Mouse (Mus musculus) cerebellum, adult 8-10 months (tissue): ENCODE measurements at regions not wholly inside any gene's neighbourhood (a gene's known extent, or its start where the extent isn't known, plus 50 kb on each side); places are given as distances from the start of the nearest gene placed in this dataset.

ENCODE experiments used
- DNase-seq: peaks from one replicate; pipeline ENCODE4 v3.0.0; 2022

DNA sequence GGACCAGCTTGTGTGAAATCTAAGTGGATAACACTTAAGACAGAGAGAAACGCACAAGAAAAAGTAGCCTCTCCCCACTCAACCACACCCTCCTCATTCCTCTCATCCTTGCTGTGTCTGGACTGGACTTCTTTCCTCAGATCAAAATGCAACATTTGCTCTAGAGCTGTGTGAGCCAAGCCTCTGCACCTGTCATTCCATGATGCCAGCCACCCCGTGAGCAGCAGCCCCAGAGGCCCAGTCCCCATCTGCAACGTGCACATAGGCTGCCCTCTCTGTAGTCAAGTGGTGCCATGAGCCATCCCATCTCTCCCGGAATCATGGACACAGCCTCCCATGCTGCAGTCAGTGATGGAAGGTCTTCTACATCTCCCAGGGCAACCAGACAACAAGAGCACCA lies 55.1 kb upstream of the Gpc1 start:
- no peak for DNase-seq

DNA sequence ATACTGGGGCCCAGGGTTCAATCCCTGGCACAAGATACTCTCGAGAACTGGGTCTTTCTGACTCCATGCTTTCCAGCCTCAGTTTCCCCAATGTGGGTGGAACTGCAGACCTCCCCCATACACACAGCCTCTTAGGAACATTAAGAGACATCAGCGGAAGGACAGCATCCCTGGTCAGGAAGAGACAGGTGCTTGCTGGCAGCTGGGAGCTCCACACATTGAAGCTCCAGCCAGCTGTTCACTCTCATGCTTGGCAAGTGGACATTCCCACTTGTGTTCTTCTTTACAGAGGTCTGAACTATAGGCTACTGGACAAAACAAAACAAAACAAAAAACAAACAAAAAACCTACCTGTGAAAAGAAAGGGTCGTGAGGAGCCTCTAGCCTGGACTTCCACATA lies 55.5 kb upstream of the Gpc1 start:
- no peak for DNase-seq

- no peak for DNase-seq
Observed at GRCm38 (mm10) chr1:92774743-92775692, 56.4 kb upstream of the Gpc1 start.

DNA sequence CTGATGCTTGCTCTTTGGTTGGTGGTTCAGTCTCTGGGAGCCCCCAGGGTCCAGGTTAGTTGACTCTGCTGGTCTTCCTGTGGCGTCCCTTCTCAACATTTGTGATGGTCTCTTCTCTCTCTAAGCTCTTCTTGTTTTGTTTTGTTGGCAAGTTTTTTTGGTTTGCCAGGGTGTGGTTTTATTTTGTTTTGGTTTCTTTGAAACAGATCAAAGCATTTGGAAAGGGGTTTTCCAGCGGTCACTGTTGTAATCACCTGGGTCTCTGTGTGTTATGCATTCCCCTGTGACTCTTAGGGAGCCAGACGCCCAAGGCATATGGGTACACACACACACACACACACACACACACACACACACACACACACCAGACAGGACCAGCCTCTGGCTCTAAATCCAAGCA lies 57.4 kb upstream of the Gpc1 start:
- DNase-seq = no peak

DNA sequence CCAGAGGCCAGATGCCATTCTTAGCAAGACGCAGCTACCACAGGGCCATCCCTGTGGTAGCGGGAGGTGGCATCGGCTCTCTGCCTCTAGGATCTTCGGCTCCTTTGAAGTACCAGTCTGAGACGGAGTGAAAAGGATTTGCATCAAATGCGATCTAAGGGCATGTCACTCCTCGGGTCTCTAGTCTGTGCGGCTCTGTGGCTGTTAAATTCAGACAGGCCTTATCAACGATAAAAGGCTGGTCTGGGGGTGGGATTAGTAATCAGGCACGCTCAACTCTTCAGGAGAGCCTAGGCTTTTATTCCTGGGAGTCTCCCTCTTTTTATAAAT lies 58.7 kb upstream of the Gpc1 start:
- DNase-seq = no peak

- DNase-seq = no peak
Observed at GRCm38 (mm10) chr1:92772101-92772783, 59.2 kb upstream of the Gpc1 start.

- DNase-seq = no peak
Observed at GRCm38 (mm10) chr1:92769696-92770095, 61.7 kb upstream of the Gpc1 start.

DNA sequence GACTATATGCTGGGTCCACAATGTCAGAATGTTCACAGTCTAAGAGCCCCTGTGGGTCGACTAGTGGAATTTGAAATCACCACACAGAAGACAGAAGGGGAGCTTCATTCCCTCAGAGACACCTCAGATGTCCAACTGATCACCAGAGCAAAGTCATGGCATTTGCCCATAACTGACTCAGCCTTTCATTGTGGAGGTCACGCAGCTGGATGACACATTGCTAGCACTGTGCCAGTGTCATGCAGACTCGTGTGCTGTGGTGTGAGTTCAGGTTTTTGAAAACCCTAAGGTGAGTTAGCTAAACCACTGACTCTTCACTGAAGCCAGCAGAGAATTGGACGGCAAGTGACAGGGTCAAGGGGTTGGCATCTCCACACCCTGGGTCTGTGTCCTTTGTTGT lies 62.3 kb upstream of the Gpc1 start:
- no peak for DNase-seq

GRCm38 (mm10) chr1:92766496-92766895 lies 64.9 kb upstream of the Gpc1 start:
- DNase-seq = no peak

DNA sequence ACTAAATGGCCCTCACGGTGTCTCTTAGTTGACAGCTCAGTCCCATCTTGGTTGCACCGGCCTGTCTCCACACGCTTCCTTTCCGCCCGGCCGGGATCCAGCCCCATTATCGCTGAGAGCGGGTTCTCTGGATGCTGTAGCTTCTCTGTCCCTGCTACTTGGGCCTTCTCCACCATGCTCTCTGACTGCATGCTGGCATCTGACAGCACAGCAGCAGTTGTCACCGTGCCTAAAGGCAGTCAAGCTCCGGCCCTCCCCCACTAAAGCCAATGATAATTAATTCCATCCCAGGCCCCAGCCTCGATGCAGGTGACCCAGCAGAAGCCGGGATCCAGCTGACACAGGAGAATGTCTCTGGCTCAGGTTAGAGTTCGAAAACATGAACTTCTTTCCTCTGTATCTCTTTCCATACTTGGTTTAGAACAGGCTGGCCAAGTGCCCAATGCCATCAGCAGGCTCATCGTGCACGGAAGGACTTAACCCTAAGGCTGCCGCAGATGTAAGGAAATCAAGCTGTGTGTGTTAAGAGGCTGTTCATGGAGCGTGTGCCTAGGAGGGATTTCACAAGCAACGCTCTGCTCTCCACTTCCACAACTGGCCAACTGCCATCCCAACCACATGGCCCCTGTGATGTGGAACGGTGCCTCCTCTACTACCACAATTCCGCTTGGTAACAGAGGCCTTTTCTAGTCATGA lies 76.5 kb upstream of the Gpc1 start:
- DNase-seq = peak; percentile 44

DNA sequence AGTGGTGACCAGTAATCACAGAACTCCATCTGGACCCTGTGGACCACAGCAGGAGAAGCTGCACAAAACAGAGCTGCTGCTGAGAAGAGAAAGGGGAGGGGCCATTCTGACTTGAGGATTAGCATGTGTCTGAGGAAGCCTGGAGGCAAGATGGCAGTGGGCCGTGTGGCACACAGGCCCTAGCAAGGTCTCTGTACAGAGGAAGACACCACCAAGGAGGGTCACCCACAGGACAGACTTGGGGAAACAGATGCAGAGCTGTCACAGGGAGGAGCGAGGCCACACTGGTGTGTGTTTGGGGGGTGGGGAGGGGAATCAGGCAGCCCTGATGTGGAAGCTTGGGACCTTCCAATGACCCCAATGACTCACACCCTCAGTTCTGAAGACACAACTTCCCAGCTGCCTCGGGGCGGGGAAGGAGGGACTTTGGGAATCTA lies 79.7 kb upstream of the Gpc1 start:
- no peak for DNase-seq

DNA sequence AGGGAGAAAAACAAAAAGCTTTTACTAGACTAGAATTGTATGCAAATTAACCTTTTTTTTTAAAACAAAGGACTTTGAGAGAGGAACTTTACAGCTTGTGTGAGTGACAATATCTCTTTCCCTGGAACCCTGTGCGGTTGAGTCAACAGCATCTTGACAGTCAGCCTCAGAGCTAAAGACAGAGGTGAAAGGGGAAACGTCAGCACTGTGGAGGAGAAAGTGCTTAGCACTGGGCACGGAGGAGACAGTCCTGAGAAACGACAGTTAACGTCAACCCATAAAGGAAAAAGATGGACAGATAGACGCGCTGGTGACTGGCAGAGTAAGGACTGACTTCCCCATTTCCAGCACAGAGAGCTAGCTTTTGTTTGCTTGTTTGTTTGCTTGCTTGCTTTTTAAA lies 82.0 kb upstream of the Gpc1 start:
- no peak for DNase-seq

- no peak for DNase-seq
Observed at GRCm38 (mm10) chr1:92745284-92745683, 86.2 kb upstream of the Gpc1 start.

DNA sequence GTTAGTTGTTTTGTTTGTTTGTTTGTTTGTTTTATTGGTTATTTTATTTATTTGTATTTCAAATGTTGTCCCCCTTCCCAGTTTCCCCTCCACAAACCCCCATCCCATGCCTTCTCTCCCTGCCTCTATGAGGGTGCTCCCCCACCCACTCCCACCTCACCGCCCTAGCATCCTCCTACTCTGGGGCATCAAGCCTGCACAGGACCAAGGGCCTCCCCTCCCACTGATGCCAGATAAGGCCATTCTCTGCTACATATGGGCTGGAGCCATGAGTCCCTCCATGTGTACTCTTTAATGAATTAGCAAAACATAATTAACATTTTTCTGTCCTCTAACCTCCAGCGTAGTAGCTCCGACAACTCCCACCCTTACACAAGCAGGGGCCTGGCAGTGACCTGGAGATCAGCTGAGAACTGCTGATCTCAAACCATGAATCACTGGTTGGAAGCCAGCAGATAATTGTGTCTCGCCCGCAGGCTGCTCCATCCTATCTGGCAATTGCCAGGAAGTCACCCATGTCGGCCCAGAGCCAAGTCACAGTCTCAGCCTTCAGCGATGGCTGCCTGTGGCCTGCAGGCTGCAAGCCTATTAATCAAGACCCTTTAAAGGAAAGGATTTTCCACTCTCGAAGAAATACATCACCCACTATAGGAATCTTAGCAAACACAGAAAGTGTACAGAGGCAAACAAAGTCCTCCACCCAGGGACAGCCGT lies 86.8 kb upstream of the Gpc1 start:
- DNase-seq = peak; percentile 28

DNA sequence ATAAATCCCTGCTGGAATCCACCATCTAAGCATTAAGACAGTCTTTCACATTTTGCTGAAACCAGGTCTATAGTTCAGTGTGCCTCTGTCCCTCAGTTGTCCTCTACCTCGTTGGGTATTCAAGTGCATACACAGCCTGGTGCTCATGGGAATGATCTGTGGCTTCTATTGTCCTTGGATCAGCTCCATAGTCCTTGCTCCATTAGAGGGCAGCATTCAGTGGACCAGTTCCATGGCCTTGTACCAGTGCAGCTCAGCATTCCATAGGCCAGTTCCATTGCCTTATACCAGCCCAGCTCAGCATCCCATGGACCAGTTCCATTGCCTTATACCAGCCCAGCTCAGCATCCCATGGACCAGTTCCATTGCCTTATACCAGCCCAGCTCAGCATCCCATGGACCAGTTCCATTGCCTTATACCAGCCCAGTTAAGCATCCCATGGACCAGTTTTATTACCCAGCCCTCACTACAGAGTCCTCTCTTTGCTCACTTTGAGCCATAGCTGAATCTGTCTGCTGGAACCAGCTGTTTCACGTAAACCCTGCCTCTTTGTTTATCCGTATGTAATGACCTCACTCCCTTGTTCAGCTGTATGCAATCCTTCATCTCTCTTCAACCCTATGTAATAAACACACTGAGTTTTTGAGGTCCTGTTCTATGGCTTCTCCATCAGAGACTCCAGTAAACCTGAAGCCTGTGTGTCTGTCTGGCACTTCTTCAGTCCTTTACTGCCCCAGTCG lies 88.4 kb upstream of the Gpc1 start:
- no peak for DNase-seq

GRCm38 (mm10) chr1:92742300-92742699 lies 89.1 kb upstream of the Gpc1 start:
- no peak for DNase-seq

DNA sequence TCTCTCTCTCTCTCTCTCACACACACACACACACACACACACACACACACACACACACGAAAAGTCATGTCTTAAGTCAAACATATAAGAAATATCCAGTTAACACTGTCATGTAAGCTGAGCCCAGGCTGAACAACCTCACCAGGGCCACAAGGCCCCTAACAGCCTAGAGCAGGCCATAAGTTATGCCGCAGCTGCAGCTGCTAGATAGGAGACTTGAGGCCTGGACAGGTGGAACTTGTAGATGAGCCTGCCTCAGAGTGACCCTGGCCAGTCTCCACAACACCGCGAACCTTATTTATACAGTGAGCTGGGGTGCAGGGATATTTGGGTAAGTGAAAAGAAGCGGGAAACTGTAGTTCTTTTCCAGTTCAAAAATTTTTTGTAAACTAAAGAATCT lies 90.4 kb upstream of the Gpc1 start:
- DNase-seq = no peak

- no peak for DNase-seq
Observed at GRCm38 (mm10) chr1:92737600-92738197, 89.1 kb upstream of the Otos start.

- DNase-seq = no peak
Observed at GRCm38 (mm10) chr1:92736411-92736810, 87.8 kb upstream of the Otos start.

- DNase-seq = no peak
Observed at GRCm38 (mm10) chr1:92733732-92734131, 85.1 kb upstream of the Otos start.

GRCm38 (mm10) chr1:92731353-92732282 lies 83.0 kb upstream of the Otos start:
- DNase-seq = no peak
